Comparison of ENCODE assay signal across 12 mouse cellular contexts in the genomic region with DNA sequence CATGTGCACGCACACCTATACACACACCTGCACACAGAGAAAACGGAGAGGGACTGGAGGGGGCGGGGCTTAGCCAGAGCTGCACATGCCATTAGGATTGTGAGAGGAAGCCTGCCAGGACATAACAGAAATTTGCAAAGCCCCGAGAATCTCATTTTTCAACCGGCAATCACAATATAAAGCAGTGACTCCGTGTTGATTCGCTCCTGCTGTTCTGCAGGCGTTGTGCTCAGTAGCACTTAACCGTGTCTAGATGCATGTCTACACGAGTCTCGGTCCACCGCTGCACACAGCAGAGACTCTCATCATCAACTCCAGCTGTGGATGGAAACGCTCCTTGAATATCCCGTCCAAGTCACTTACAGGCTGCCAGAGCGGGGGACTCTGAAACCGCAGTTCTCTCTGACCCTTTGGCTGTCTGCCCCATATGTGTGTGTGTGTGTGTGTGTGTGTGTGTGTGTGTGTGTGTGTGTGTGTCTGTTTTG.
A peak's percentile ranks its signal among the peaks of the same experiment; 100 is the strongest.
DNase-seq lines count a peak whose midpoint lies in the region; ATAC-seq and TF ChIP-seq lines count a peak whose summit lies in the region.
"Had no signal": no experiment of that assay in that cellular context is flagged by ENCODE, and none has a peak within 500 bp of the region (broad histone marks: within the 10 kb centered on the region; RNA-seq: fewer than 3 reads in every experiment).

No protein-coding gene starts in this region.

- peak; percentile 86 for DNase-seq in lung, embryonic 14.5 days
- DNase-seq in lung, adult 2 months = no peak
- peak; percentile 42 for DNase-seq in gastrocnemius, adult 2 months
- peak; percentile 73 for DNase-seq in mesoderm, embryonic 11.5 days (ENCODE audit: low read depth, low spot score)
- DNase-seq in midbrain, postnatal 0 days (ENCODE audit: low spot score) = no peak
- no peak for DNase-seq in layer of hippocampus, postnatal 25 days (ENCODE audit: extremely low spot score in 1 of 2, low spot score in 1 of 2)
- no peak for DNase-seq in thymus, postnatal 25 days
- DNase-seq: midbrain, embryonic 14.5 days; right cerebral cortex, postnatal 25 days had no signal

- no peaks in the 10 kb centered on the region for H3K4me1 ChIP-seq in lung, embryonic 14.5 days (ENCODE audit: insufficient read depth)
- no peaks in the 10 kb centered on the region for H3K4me1 ChIP-seq in lung, adult 2 months (ENCODE audit: control insufficient read depth, insufficient read depth, low read length)
- peaks cover 43% of the 10 kb centered on the region for H3K4me1 ChIP-seq in hindbrain, embryonic 15.5 days (replicated peaks)
- peaks cover 10% of the 10 kb centered on the region for H3K4me1 ChIP-seq in midbrain, postnatal 0 days (ENCODE audit: insufficient read depth, low read length)

- TF ChIP-seq POLR2A in lung, adult 2 months (IDR thresholded peaks at IDR 0.05; ENCODE audit: borderline replicate concordance, extremely low read depth, low read depth, low read length) = no peak

- TF ChIP-seq CTCF in lung, embryonic 14.5 days (IDR thresholded peaks at IDR 0.05; ENCODE audit: low read depth) = no peak
- no peak for TF ChIP-seq CTCF in lung, adult 2 months (IDR thresholded peaks at IDR 0.05; ENCODE audit: insufficient read depth, low read length)
- no peak for TF ChIP-seq CTCF in gastrocnemius, adult 2 months (IDR thresholded peaks at IDR 0.05)
- TF ChIP-seq CTCF in midbrain, postnatal 0 days (IDR thresholded peaks at IDR 0.05) = no peak

- no peak overlapping the region for H3K9ac ChIP-seq in lung, embryonic 14.5 days
- no peak overlapping the region for H3K9ac ChIP-seq in hindbrain, embryonic 15.5 days
- H3K9ac ChIP-seq in midbrain, postnatal 0 days (replicated peaks; ENCODE audit: low read length, poor library complexity, severe bottlenecking) = no peak overlapping the region

- 30% methylated on average over 16 of the region's 16 CpGs for WGBS in lung, embryonic 14.5 days
- WGBS in lung, adult 2 months = 64% methylated on average over 16 of the region's 16 CpGs
- WGBS in hindbrain, embryonic 15.5 days = 55% methylated on average over 16 of the region's 16 CpGs
- WGBS in midbrain, postnatal 0 days = 60% methylated on average over 16 of the region's 16 CpGs

- 0 out of 2 replicates have a peak, but pooled peaks cover 3% of the 10 kb centered on the region for H3K27me3 ChIP-seq in lung, embryonic 14.5 days (ENCODE audit: insufficient read depth, low read length)
- H3K27me3 ChIP-seq in hindbrain, embryonic 15.5 days = 0 out of 2 replicates have a peak, but pooled peaks cover 8% of the 10 kb centered on the region
- no peaks in the 10 kb centered on the region for H3K27me3 ChIP-seq in midbrain, postnatal 0 days (ENCODE audit: insufficient read depth, low read length)

- intact Hi-C loops in gastrocnemius, adult 2 months (cut with DNase I) = no loop called here

- no peak overlapping the region for H3K4me3 ChIP-seq in lung, embryonic 14.5 days (ENCODE audit: low read depth, low read length)
- H3K4me3 ChIP-seq in lung, adult 2 months (replicated peaks; ENCODE audit: extremely low read depth, low read depth, low read length) = no peak overlapping the region
- no peak overlapping the region for H3K4me3 ChIP-seq in gastrocnemius, adult 2 months
- no peak overlapping the region for H3K4me3 ChIP-seq in hindbrain, embryonic 15.5 days
- H3K4me3 ChIP-seq in midbrain, postnatal 0 days (ENCODE audit: low read depth, low read length) = no peak overlapping the region
- H3K4me3 ChIP-seq: left cerebral cortex, adult 2 months had no signal

- no peaks in the 10 kb centered on the region for H3K9me3 ChIP-seq in lung, embryonic 14.5 days (ENCODE audit: low read depth, low read length)
- H3K9me3 ChIP-seq in hindbrain, embryonic 15.5 days = no peaks in the 10 kb centered on the region
- no peaks in the 10 kb centered on the region for H3K9me3 ChIP-seq in midbrain, postnatal 0 days (ENCODE audit: low read length)

- H3K4me2 ChIP-seq in lung, embryonic 14.5 days = peak overlapping the region; percentile 8; the same call in 1 of the 2 replicates
- H3K4me2 ChIP-seq in hindbrain, embryonic 15.5 days = no peak overlapping the region
- H3K4me2 ChIP-seq in midbrain, postnatal 0 days (ENCODE audit: low read depth, low read length, poor library complexity, severe bottlenecking) = no peak overlapping the region

- H3K27ac ChIP-seq in lung, embryonic 14.5 days (ENCODE audit: low read depth) = no peak overlapping the region; the same call in 1 of the 2 replicates
- H3K27ac ChIP-seq in gastrocnemius, adult 2 months = no peak overlapping the region
- H3K27ac ChIP-seq in hindbrain, embryonic 15.5 days (replicated peaks) = 0 out of 2 replicates have a peak overlapping the region, but pooled peaks have one; percentile 38
- no peak overlapping the region for H3K27ac ChIP-seq in midbrain, postnatal 0 days (ENCODE audit: low read depth, low read length)
- H3K27ac ChIP-seq: left cerebral cortex, adult 2 months had no signal

- peak; percentile 92 for ATAC-seq in lung, embryonic 14.5 days (ENCODE audit: insufficient read depth)
- ATAC-seq in hindbrain, embryonic 15.5 days (ENCODE audit: low FRiP score, low read depth) = 0 out of 2 replicates have a peak, but pooled peaks have one; percentile 33
- no peak for ATAC-seq in midbrain, postnatal 0 days (ENCODE audit: low FRiP score)

- no peaks in the 10 kb centered on the region for H3K36me3 ChIP-seq in lung, embryonic 14.5 days (ENCODE audit: insufficient read depth)
- no peaks in the 10 kb centered on the region for H3K36me3 ChIP-seq in hindbrain, embryonic 15.5 days
- no peaks in the 10 kb centered on the region for H3K36me3 ChIP-seq in midbrain, postnatal 0 days (ENCODE audit: insufficient read depth, low read length)
- H3K36me3 ChIP-seq: G1E had no signal

Comparison
In these comparisons a context has a peak if more than half of its experiments do, and no peak if none do; other contexts are left out.
1. DNase-seq: peak in lung, embryonic 14.5 days (single experiment), gastrocnemius, adult 2 months (single experiment) and mesoderm, embryonic 11.5 days (single experiment); none in lung, adult 2 months (single experiment), midbrain, postnatal 0 days (single experiment), layer of hippocampus, postnatal 25 days (0 of 2) and thymus, postnatal 25 days (single experiment).